Mouse (Mus musculus): ENCODE measurements around the gene Nlgn3. TPM values are rescaled to one million over a fixed set of nuclear protein-coding genes. Genes with fewer than 3 reads are reported as not detected.
A peak's percentile ranks its signal among the peaks of the same experiment; 100 is the strongest.

Gene Nlgn3
- polyA plus RNA-seq, 1 experiment from 2014 or later: 0.06 TPM

DNA sequence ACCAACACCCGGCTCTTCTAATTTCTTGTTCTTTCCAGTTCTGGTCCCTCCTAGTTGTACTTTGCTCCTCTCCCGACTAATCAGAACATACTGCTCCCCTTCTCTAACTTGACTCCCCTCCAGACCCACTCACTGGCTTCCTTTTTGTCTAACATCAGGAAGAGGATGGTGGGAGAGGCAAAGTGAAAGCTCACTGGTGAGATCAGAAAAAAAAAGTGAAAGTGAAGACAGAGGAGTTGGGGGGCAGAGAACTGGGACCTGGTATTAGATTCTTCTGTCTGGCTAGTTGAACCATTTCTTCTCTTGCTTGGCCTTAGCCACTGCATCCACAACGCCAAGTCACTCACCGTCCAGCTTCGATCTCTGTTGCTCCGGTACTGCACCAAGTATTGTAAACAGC is 32.3 kb upstream of the Nlgn3 start:
- DNase-seq (no peak), ATAC-seq (no peak)
- no peak for TF ChIP-seq EP300 (IDR thresholded peaks at IDR 0.05; ENCODE audit: low read depth)
- H3K36me3 ChIP-seq (replicated peaks; ENCODE audit: insufficient read depth, low read length): no peaks in the 10 kb centered on the region
- H3K9me3 ChIP-seq (ENCODE audit: low read length): no peaks in the 10 kb centered on the region
- H3K4me3 ChIP-seq (ENCODE audit: low read depth, low read length): no peak overlapping the region
- WGBS (ENCODE audit: insufficient replicate concordance): 82% methylated on average over 6 of the region's 6 CpGs
- no peaks in the 10 kb centered on the region for H3K4me1 ChIP-seq (ENCODE audit: insufficient read depth)
- H3K4me2 ChIP-seq (ENCODE audit: low read depth, low read length): 0 out of 2 replicates have a peak overlapping the region, but pooled peaks have one; percentile 52
- no peak overlapping the region for H3K9ac ChIP-seq (replicated peaks)
- H3K27ac ChIP-seq (ENCODE audit: low read depth): no peak overlapping the region
- H3K27me3 ChIP-seq (ENCODE audit: insufficient read depth, low read length): no peaks in the 10 kb centered on the region

DNA sequence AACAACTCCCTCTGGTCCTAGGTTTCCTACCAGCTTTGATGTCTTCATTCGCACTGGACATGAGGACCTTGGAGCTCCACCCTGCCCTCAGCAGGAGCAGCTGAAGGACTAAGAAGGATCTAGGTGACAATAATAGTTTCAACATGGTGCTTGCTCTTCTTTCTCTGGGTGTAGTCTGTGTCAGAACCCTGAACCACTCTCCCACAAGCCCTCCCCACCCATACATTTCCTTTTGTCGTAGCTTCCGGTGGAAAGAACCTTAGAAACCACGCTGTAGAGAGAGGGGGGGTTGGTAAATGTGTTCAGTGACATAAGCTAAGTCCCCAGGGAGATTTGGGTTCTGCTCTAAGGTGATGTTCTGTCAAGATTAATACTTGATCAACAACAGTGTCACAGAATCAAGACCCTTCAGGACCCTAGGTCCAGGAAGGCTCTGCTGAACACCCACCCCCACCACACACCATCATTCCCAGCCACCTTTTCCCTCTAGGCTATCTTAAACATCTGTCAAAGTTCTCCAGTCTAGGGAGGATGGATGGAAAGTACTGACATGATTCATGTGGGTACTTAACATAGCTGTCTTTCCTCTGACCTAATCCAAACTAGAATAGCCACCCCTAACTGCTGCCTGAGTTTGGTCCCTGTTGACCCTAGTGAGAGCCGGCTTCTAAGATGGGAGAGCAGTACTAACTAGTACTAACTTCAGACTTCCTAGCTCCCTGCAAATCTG is 30.8 kb upstream of the Nlgn3 start, which contains the start of gene Il2rg:
Gene Il2rg (minus strand): TSS at position 231 of the 730 bp plus-strand sequence.
- no peaks in the 10 kb centered on the region for H3K9me3 ChIP-seq (ENCODE audit: low read length)
- TF ChIP-seq EP300 (IDR thresholded peaks at IDR 0.05; ENCODE audit: low read depth) (no peak), CTCF (IDR thresholded peaks at IDR 0.05; ENCODE audit: low read depth) (no peak)
- H3K4me1 ChIP-seq (ENCODE audit: insufficient read depth): no peaks in the 10 kb centered on the region
- ATAC-seq (peak; percentile 40; the same call in 1 of the 2 replicates), DNase-seq (no peak)
- H3K4me2 ChIP-seq (ENCODE audit: low read depth, low read length): peak within 1 kb of the TSS; percentile 52
- no peak within 1 kb of the TSS for H3K27ac ChIP-seq (ENCODE audit: low read depth)
- H3K27me3 ChIP-seq (ENCODE audit: insufficient read depth, low read length): no peaks in the 10 kb centered on the region
- H3K4me3 ChIP-seq (ENCODE audit: low read depth, low read length): peak within 1 kb of the TSS; percentile 17; the same call in 1 of the 2 replicates
- no peak within 1 kb of the TSS for H3K9ac ChIP-seq (replicated peaks)
- H3K36me3 ChIP-seq (replicated peaks; ENCODE audit: insufficient read depth, low read length): no peaks in the 10 kb centered on the region
- WGBS (ENCODE audit: insufficient replicate concordance): 41% methylated on average over 5 of the region's 5 CpGs

DNA sequence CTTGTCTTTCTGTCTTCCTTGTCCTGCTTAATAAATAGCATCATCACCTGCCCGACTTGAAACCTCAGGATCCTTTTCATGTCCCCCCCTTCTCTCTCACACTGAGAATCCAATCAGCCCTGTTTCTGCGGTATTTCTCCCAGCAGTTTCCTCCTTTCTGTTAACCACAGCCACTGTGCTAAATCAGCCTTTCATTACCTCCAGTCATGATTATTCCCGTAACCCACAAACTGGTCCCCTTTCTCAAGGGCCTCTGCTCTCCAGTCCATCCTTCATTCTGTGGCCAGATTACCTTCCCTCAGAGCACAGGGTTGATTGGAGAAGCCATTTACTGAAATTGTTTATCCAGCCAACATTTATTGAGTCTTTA is 30.2 kb upstream of the Nlgn3 start, which contains the start of gene Gm20489:
Gene Gm20489 (minus strand): TSS at position 269 of the 370 bp plus-strand sequence.
- Histone ChIP-seq H3K4me2 (ENCODE audit: low read depth, low read length) (peak within 1 kb of the TSS; percentile 52), H3K27me3 (ENCODE audit: insufficient read depth, low read length) (no peaks in the 10 kb centered on the region)
- ATAC-seq: no peak

DNA sequence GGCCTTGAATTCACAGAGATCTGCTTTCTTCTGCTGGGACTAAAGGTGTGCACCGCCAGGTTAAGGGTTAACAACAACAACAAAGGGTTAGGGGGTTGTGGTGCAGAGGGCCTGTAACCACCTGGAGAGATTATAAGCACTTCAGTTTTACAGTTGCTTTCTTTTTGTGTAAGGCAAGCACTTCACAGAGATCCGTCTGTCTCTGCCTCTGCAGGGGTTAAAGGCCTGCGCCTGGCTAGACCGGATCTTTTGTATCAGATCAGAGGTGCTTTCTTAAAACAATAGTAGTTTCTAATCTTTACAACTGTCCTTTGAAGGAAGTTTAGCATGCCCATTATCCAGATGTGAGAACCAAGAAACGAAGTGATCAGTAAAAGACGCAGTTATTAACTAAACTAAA is 25.6 kb upstream of the Nlgn3 start:
- H3K4me3 ChIP-seq (ENCODE audit: low read depth, low read length): peak overlapping the region; percentile 69
- 34% methylated on average over 6 of the region's 6 CpGs for whole genome bisulfite sequencing (ENCODE audit: insufficient replicate concordance)
- H3K4me1 ChIP-seq (ENCODE audit: insufficient read depth): no peaks in the 10 kb centered on the region
- no peak for ATAC-seq
- 0 out of 2 replicates have a peak overlapping the region, but pooled peaks have one; percentile 7 for H3K27ac ChIP-seq (ENCODE audit: low read depth)
- peak overlapping the region; percentile 79 for H3K9ac ChIP-seq (replicated peaks)
- no peak for DNase-seq
- no peaks in the 10 kb centered on the region for H3K9me3 ChIP-seq (ENCODE audit: low read length)
- TF ChIP-seq CTCF (IDR thresholded peaks at IDR 0.05; ENCODE audit: low read depth): no peak
- no peak for TF ChIP-seq EP300 (IDR thresholded peaks at IDR 0.05; ENCODE audit: low read depth)
- H3K27me3 ChIP-seq (ENCODE audit: insufficient read depth, low read length): no peaks in the 10 kb centered on the region
- peaks cover 18% of the 10 kb centered on the region for H3K36me3 ChIP-seq (replicated peaks; ENCODE audit: insufficient read depth, low read length)
- peak overlapping the region; percentile 73 for H3K4me2 ChIP-seq (ENCODE audit: low read depth, low read length)

More for the DNA sequence above, 30.2 kb upstream of the Nlgn3 start, which contains the start of gene Gm20489:
- no peak for DNase-seq
- peak within 1 kb of the TSS; percentile 17; the same call in 1 of the 2 replicates for H3K4me3 ChIP-seq (ENCODE audit: low read depth, low read length)
- H3K9ac ChIP-seq (replicated peaks): no peak within 1 kb of the TSS
- H3K4me1 ChIP-seq (ENCODE audit: insufficient read depth): no peaks in the 10 kb centered on the region
- H3K36me3 ChIP-seq (replicated peaks; ENCODE audit: insufficient read depth, low read length): no peaks in the 10 kb centered on the region
- WGBS (ENCODE audit: insufficient replicate concordance): 40% methylated on average over 3 of the region's 3 CpGs
- TF ChIP-seq CTCF (IDR thresholded peaks at IDR 0.05; ENCODE audit: low read depth): no peak
- no peak for TF ChIP-seq EP300 (IDR thresholded peaks at IDR 0.05; ENCODE audit: low read depth)
- H3K9me3 ChIP-seq (ENCODE audit: low read length): no peaks in the 10 kb centered on the region
- H3K27ac ChIP-seq (ENCODE audit: low read depth): no peak within 1 kb of the TSS

DNA sequence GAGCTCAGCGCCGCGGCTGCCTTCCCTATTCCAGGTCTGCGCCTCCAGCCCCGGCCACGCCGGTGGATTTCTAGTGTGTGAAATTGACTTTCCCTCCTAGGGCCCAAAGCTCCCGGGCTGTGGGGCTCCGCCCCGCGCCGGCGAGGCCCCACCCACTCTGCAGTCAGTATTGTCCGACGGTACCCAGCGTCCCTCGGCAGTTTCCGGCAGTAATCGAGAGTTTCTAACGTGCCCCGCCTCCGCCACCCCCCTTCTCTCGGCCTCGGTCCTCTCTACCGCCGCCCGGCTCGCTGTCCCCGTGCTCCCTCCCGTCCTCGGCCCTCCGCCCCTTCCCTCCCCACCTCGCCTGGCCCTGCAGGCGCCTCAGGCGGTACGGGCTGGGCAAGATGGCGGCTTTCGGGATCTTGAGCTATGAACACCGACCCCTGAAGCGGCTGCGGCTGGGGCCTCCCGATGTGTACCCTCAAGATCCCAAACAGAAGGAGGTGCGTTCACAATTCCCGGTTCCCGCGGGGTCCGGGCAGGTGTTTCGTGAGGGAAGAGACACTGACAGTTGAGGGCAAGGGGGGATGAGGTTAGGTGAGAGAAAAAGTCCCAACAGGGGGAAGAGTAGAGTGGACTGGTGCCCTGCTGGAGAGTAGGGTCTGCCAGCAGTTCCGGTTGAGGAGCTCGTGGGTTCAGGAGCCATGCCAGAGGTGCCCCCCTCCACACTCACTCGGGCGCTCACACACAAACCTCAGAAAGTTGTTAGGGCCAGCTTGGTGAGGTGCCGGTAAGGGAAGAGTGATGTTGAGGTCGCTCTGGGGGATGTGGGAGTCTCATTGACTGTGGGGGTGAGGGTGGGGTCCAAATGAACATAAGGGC is 24.9 kb upstream of the Nlgn3 start, which contains the start of gene Med12:
Gene Med12 (plus strand): TSS at position 156 of the 864 bp plus-strand sequence.
- peak within 1 kb of the TSS; percentile 69 for H3K27ac ChIP-seq (ENCODE audit: low read depth)
- H3K36me3 ChIP-seq (replicated peaks; ENCODE audit: insufficient read depth, low read length): peaks cover 24% of the 10 kb centered on the region
- no peaks in the 10 kb centered on the region for H3K27me3 ChIP-seq (ENCODE audit: insufficient read depth, low read length)
- H3K4me3 ChIP-seq (ENCODE audit: low read depth, low read length): peak within 1 kb of the TSS; percentile 69
- no peaks in the 10 kb centered on the region for H3K4me1 ChIP-seq (ENCODE audit: insufficient read depth)
- 18% methylated on average over 49 of the region's 54 CpGs for WGBS (ENCODE audit: insufficient replicate concordance)
- ATAC-seq (peak; percentile 100), DNase-seq (peak; percentile 91)
- H3K9ac ChIP-seq (replicated peaks): peak within 1 kb of the TSS; percentile 79
- H3K4me2 ChIP-seq (ENCODE audit: low read depth, low read length): peak within 1 kb of the TSS; percentile 73
- H3K9me3 ChIP-seq (ENCODE audit: low read length): no peaks in the 10 kb centered on the region
- no peak for TF ChIP-seq CTCF (IDR thresholded peaks at IDR 0.05; ENCODE audit: low read depth)
- TF ChIP-seq EP300 (IDR thresholded peaks at IDR 0.05; ENCODE audit: low read depth): no peak

DNA sequence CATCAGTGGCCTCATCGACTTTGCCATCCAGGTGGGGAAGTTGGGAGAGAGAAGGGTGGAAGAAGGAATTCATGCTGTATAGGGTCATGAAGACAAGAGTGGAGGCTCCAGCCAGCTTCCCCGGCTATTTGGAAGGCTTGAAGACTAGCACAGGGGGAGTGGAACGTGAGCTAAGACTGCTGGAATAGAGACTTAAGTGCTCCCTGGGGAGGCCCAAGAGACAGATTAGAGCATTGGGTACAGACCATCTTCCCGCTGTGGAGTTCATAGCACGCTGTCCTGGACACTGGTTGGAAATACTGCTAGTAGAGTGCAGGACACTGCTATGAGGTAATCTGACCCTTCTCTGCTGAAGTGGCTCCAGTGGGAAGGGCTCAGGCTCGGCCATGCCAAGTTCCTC is 16.2 kb upstream of the Nlgn3 start:
- H3K36me3 ChIP-seq (replicated peaks; ENCODE audit: insufficient read depth, low read length): peaks cover 47% of the 10 kb centered on the region

More for the DNA sequence above, 16.2 kb upstream of the Nlgn3 start:
- no peak overlapping the region for H3K9ac ChIP-seq (replicated peaks)
- TF ChIP-seq CTCF (IDR thresholded peaks at IDR 0.05; ENCODE audit: low read depth) (no peak), EP300 (IDR thresholded peaks at IDR 0.05; ENCODE audit: low read depth) (no peak)
- ATAC-seq (no peak), DNase-seq (no peak)
- 86% methylated on average over 6 of the region's 6 CpGs for WGBS (ENCODE audit: insufficient replicate concordance)
- H3K9me3 ChIP-seq (ENCODE audit: low read length): no peaks in the 10 kb centered on the region
- no peaks in the 10 kb centered on the region for H3K27me3 ChIP-seq (ENCODE audit: insufficient read depth, low read length)
- no peak overlapping the region for H3K4me3 ChIP-seq (ENCODE audit: low read depth, low read length)
- no peak overlapping the region for H3K27ac ChIP-seq (ENCODE audit: low read depth)
- no peak overlapping the region for H3K4me2 ChIP-seq (ENCODE audit: low read depth, low read length)
- peaks cover 3% of the 10 kb centered on the region; the same call in 1 of the 2 replicates for H3K4me1 ChIP-seq (ENCODE audit: insufficient read depth)

Measured in liver, postnatal 0 days (tissue).